Mouse (Mus musculus): Measurements from ENCODE around the gene Slc16a8.
"Not testable (repeated sequence)": the region's sequence is repeated elsewhere in the genome, so short reads cannot be mapped to it uniquely, and the experiment has no call there.

Gene Slc16a8

DNA sequence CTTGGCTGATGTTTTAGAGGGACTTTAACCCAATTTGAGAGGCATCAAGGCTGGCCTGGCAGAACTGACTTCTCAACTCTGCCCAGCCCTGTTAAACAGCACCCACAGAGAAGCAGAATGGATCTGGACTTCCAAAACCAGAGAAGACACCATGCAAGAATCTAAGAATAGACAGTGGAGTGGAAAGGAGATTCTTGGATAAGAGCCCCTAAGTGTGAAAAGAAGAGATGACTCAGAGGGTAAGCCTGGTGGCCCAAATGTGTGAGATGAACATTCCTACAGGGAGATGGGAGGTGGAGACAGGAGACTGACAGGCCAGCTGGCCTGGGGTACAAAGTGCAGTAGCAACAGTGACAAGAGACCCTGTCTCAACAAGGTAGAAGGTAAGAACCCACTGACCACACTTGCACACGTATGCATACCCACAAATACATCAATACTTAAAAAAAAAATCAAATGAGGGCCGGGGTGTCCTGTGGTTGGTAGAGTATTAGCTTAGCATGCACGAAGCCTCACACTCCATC lies 8.3 kb upstream of the Slc16a8 start:
- no peak for DNase-seq (ENCODE audit: low read depth, low spot score)

DNA sequence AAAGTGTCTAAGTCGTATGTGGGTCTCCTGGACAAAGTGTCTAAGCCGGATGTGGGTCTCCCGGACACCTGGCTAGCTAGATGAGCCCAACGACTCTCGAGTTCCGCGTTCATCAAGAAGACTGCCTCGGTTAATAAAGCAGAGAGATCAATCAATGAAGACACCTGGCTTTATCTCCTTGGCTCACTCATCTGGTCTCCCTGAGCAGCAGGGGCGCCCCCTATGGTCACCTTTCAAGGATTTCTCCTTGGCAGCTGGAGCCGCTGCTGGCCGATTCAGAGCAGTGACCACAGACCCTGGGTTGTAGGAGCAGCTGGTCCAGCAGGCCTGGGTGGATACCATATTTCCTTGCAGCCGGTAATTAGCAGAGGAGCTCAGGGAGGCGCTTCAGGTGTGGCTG lies 7.8 kb upstream of the Slc16a8 start:
- no peak for DNase-seq (ENCODE audit: low read depth, low spot score)

DNA sequence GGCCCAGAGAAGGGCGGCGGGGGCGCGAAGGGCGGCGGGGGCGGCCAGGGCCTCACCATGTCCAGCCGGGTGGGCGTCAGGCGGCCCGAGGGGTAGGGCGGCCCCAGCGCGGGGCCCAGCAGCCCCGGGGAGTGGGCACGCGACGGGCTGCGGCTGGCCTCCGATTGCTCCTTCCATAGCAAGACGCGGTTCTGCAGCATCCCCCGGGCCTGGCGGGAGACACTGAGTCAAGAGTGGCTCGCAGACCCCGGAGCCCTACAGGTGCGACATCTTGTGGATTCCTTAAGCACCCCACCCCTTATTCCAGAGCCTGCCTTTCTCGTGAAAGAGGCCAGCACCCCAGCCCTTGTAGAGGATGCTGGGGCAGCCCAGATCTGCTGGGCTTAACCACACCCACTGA lies 7.2 kb upstream of the Slc16a8 start:
- DNase-seq (ENCODE audit: low read depth, low spot score), result no peak

DNA sequence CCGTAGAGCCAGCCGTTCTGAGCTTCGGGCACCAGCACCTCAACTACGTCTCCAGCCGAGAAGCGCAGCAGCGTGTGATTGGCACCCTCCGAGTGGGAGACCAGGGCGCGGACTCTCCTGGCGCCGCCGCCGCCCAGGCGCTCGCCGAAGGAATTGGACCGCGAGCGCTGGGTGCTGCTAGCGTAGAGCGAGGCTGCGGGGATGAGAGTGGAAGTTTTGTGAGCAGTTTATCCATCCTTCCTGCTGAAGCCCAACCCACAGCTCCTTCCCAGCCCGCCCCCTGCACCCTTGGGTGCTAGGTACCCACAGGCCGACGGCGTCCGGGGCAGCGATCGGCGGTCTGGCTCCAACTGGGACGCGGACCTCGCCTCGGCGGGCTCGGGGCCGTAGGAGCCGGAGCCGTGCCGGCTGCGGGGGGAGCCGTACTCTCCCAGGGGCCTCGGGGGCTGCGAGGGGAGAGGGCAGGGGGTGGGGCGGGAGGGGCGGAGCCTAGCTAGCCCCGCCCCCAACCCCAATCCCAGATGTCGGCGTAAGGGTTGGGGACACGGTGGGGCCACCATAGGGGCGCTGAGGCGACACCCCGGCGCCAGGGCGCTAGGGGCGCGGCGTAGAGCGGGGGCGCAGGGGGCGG lies 6.6 kb upstream of the Slc16a8 start:
- DNase-seq (ENCODE audit: low read depth, low spot score), result no peak

DNA sequence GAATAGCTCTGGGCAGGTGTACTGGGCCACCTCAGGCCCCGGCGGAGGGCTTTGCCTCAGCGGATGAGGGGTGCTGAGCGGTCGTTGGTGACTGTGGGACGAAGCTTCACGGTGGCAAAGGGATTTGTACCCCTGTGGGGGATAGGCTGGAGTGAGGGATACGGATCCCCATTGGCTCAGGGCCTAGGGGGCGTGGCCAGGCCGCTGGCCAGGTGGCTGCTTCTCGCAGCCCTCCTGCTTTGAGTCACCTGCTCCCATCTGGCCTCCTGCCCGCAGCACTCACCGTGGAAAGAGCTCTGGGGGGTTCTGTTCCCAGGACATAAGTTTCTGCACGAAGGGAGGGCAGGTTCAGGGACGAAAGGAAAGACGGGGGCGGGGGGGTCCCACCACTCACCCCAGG lies 4.0 kb upstream of the Slc16a8 start:
- DNase-seq (ENCODE audit: low read depth, low spot score), result no peak

DNA sequence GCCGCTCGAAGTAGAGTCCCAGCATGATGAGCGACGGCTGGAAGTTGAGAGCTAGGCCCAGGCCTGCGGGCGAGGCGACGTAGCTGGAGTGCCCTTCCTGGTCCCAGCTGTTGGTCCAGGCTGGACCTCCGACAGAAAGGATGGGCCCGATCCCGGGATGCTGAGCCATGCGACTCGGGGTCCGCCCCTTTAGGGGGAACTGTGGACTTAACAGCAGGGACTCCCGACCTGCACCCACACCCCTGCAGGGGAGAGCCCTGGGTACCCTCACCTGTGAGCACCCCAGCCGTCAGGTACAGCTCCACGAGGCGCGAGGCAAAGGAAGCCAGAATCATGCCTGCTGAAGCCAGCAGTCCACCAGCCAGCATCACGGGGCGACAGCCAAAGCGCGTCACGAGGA lies 2.0 kb downstream of the Slc16a8 start:
- no peak for DNase-seq (ENCODE audit: low read depth, low spot score)

DNA sequence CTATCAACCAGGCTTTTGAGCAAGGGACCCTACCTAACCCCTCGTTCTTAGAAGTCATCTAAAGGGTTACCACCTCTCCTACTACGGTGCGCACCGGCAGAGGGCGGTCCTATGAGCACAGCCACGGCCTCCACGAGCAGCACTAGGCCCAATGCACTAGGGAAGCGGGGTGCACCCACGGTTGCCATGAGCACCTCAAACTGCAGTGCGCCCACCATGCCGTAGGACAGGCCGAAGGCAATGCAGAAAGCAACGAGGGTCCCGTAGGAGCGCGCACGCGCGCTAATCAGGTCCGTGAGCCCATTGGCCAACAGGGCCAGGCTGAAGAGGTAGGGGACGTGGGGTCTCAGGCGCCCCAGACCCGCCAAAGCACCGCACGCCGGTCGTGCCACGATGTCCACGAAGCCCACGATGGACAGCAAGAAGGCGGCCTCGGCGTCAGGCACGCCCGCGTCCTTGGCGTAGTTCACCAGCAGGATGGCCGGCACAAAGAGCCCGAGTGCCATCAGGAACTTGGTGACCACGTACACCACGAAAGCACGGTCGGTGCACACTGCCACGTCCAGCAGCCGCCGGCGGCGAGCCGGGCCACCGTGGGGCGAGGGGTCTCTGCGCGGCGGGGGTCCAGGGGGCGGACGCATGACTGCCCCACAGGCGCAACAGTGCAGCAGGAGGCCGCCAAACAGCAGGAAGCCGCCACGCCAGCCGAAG lies 2.6 kb downstream of the Slc16a8 start:
- no peak for DNase-seq (ENCODE audit: low read depth, low spot score)

DNA sequence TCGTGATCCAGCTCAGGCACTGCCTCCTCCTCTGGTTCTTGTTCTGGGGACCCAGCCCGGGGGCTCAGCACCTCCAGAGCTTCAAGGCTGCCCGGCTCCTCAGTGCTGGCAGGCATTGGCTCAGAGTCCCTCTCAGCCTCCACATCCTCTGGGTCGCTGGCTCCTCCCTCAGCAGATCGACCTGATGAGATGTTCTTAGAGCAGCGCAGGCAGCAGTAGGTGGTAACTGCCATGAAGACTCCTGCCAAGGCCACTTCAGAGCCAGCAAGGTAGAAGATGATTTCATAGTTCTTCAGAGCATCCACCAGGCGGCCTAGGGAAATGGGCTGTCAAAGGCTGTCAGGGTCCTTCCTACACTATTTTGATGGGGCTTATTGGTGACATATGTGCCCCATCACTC lies 3.4 kb downstream of the Slc16a8 start:
- no peak for DNase-seq (ENCODE audit: low read depth, low spot score)

DNA sequence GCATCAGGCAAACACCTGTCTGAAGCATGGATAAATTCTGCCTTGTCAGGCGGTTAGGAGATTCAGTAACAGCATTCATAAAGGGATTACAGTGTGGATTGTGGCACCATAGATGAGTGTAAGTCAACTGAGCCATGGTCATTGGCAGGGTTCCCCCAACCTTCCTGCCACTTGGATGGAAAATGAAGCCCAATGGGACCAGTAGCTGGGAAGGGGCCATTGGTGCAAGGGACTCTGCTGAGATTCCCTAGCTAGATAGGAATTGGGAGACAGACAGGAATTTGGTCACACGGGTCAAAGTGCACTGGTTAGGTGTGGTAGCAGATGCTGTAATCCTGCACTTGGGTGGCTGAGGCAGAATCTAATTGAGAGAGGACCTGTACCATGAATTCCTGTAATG lies 4.3 kb downstream of the Slc16a8 start:
- DNase-seq (ENCODE audit: low read depth, low spot score), result no peak

DNA sequence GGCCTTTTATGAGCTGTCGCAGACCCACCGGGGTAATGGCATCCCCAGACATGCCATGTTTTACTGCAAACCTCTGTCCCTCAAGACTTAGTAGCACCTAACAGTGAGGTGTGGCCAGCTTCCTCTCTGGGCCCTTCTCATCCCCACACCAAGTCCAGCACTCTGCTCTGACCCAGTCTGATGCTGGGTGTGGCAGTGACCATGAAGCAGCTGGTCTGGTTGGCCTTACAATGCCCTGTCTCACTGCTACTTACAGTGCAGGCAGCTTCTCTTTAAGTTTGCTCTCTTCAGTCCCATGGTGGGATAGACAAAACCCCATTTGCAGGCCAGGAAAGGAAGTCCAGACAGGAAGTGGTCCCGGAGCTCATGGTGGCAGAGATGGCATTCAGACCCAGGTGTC lies 9.2 kb downstream of the Slc16a8 start:
- DNase-seq (ENCODE audit: low read depth, low spot score), result no peak

DNA sequence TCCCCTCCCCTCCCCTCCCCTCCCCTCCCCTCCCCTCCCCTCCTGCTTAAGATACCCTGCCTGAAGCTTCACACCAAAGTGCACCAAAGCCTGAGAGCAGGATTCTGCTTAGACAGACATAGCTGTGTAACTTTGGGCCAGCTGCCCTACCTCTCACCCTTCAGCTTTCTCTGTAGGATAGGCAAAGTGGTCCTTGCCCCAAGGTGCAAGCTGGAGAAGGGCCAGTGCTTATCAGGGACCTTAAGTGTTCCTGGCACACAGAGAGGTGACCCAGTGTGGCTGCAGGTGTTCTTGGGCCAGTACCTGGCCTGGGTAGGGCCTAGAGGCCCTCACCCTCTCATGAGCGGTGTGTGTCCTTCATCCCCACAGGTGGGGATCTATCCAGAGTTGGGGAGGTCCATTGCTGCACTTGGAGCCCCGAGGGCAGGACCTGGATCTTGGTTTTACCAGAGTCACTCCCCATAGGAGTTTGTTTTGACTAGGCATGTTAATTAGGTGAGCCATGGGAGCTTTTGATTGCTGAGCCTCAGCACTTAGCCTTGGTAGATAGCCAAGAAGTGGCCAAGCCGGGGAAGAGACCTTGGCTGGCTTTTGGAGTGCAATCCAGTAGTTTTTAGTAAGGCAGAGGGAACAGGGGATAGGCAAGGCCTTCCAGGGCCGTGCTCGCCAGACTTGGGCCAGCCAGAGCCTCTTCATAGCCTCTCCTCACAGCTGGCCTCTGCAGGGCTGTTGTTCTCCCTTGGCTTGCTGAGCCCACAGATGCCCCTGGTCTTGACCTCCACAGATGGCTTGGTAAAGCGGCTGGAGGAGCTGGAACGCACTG lies 10.3 kb downstream of the Slc16a8 start:
- no peak for DNase-seq (ENCODE audit: low read depth, low spot score)

DNA sequence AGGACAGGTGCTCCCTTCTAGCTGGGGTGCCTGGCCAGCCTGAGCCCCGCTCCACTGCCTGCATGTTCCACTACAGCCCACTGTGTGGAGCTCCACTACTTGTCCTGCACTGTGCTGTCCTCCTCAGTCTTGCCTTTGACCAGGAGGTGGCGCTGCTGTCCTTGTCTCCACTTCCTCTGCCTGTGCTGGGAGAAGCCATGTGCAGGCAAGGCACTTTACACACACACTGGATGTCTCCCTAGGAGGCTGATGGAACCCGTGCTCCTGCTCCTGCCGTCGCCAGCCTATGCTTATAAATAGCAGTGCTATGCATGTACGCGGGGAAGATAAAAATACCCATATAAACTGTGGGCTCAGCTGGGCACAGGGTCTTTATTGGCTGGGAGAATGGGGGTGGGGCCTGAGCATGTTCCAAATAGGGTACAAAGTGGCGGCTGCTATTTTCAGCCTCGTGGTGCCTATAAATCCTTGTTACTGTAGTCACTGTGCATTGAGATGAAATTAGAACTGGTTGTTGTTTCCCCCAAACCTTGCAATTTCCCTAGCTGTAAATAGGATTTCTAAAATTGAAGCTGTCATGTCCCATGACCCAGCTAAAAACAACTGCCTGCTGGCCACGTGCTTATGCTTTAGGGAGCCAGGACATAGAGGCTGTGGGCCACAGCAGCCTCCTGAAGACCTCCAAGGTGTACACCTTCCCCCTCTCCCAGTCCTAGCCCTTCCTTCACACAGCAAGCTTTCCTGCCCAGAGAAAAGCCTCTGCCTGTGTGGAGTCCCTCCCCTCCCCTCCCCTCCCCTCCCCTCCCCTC lies 11.1 kb downstream of the Slc16a8 start:
- peak; percentile 97 for DNase-seq (ENCODE audit: low read depth, low spot score)

DNA sequence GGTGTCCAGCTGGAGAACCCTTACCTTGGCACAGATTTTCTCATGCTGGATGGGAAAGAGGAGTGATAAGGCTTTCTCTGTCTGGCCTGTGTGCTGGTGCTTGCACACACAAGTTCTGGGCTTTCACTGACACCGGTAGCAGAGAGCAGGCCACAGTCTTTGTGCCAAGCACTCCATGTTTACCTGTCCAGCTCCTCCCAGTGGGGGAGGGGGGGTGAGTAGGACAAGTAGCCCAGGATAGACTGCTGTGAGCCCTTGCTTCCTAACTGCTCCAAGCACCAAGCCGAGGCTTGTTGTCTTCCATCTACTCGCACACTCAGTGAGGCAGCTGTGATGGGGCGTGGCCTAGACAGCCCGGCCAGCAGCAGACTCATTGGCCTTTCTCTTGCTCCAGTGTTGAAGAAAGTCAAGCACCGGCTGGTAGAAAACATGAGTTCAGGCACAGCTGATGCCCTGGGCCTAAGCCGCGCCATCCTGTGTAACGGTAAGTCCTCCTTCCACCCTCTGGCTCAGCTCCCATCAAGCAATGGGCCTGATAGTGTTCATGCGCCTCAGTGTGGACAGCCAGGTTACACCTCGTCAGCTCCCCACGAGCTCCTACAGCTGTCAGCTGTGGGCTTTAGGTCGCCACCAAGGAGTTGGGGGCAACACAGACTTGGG lies 11.9 kb downstream of the Slc16a8 start:
- no peak for DNase-seq (ENCODE audit: low read depth, low spot score)

DNA sequence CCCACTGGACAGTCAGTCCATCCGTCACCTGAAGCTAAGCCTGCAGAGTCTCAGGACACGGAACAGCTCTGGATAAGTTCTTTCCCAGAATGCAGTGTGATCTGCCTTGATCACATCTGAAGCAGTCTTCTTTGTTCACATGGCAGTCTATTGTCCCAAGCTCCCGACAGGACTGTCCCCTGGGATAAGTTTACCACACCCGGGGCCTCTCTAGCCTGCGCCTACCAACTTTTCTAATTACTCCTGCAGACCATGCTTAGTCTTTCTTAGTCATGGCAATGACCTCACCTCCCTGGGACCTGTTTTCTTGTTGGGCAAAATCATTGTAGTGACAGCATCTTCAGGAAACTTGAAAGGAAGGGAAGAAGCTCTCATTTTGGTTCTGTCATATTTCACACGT lies 16.5 kb downstream of the Slc16a8 start:
- DNase-seq (ENCODE audit: low read depth, low spot score), result no peak

DNA sequence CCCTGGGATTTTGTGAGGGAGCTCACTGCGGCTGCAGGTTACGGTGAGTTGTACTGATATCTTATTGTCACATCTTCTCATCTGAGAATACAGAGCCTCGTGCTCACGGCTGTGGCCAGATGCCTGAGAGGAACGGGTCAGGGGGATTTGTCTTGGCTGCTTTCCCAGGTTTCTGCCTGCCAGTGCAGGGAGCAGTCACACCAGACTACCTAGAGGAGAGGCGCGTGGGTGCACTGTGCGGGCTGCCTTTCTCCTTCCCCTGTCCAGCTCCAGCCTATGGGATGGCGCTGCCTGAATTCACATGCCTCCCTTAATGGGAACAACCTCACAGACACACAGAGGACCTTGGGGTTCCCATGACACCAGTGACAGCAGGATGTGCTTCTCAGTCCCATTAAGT lies 19.3 kb downstream of the Slc16a8 start:
- DNase-seq (ENCODE audit: low read depth, low spot score), result no peak

DNA sequence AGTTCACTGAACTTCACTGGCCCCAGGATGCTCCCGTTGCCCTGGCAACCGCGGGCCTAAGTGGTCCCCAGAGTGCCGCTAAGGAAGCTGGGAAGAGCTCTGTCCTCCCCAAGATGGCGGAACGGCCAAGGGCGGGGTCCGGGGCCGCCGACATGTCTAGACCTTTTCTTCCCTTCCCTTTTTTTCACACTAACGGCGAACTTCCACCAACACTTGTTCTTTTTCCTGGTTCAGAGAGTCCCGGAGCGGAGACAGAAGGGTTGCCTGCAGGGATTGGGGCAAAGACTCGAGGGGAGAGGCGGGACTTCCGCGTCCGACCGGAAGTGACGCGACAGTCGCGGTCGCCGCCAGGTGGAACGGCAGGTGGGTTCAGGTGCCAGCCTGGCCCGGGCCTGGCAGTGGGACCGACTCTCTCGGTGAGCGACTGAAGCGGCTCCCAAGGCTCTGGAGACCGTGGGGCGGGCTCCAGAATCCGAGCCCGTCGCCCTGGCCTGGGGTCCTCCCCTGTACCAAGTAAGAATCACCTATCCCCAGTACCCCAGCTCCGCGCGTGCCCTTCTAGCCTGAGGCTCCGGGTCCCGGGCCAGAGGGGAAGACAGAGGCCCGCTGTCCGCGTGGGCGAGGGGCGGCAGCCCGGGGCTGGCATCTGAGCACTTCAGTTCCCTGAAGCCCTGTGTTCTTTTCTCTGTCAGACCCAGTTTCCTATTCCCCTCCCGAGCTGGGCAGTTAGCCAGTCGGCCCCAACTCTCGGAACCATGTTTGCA lies 25.3 kb downstream of the Slc16a8 start, which contains the start of the genes Pick1 and Gm49486:
TSS of gene Pick1 (plus strand) at position 116 of the 764 bp plus-strand sequence.
TSS of gene Gm49486 (plus strand) at position 334 of the 764 bp plus-strand sequence.
- peak; percentile 92 for DNase-seq (ENCODE audit: low read depth, low spot score)

DNA sequence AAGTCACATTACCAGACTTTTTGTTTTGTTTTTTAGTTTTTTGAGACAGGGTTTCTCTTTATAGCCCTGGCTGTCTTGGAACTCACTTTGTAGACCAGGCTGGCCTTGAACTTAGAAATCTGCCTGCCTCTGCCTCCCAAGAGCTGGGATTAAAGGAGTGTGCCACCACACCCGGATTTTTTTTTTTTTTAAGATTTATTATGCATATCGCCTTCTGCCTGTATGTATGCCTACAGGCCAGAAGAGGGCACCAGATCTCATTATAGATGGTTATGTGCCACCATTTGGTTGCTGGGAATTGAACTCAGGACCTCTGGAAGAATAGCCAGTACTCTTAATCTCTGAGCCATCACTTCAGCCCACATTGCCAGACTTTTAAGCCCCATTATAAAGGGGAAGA lies 28.8 kb downstream of the Slc16a8 start:
- DNase-seq (ENCODE audit: low read depth, low spot score), result not testable (repeated sequence)

DNA sequence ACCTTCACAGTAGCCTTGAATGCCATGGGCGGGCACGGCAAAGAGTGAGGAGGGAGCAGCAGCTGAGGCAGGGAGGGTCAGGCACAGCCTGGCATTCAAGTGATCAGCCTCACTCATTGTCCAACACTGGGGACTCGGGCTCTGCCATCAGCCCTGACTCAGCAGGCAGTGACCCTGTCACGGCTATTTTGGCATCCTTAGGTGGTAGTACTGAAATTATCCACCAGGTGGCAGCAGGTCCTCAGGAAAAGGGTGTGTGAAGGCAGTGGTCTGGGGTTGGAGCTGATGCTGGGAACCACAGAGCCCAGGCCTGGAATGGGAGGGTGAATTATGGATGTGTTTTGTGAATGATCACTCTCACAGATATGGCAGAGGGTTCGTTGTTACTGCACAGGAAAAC lies 29.9 kb downstream of the Slc16a8 start:
- DNase-seq (ENCODE audit: low read depth, low spot score), result peak; percentile 93

DNA sequence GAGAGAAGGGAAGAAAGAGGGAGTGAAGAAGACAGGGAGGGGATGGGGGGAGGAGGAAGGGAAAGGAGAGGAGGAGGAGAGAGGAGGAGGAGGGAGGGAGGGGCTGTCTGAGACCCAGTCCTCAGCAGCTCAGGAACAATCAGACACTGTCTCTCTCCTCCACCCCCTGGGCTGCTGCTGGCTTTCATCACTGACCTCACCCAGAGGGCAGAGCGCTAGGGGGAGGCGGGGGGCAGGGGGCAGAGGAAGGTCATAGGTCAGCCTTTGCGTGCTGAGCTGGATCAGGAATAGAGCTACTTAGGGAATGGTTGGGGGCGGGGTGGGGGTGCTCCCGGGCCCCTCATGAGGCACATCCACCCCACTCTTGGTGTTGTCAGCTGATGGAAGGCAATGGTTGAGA lies 30.9 kb downstream of the Slc16a8 start:
- DNase-seq (ENCODE audit: low read depth, low spot score), result no peak

DNA sequence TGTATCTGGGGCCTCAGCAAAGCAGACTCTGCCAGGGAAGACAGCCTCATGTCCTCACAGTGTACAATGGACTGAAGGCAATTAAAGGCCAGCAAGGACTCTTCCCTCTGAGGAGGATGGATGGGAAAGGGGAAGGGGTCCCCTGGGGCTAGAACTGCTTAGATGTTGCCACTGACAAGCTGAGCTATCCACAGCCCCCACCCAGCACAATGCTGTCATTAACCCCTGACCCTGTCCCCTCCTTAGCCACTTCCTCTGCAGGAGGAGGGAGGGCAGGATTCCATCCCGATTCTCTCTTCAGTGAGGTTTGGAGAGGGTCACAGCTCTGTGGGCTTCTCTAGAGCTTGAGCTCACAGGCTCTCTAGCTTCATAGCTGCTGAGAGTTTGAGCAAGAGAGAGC lies 35.0 kb downstream of the Slc16a8 start:
- no peak for DNase-seq (ENCODE audit: low read depth, low spot score)
